Mouse (Mus musculus): Measurements from ENCODE around the gene Hcrtr1.

DNA sequence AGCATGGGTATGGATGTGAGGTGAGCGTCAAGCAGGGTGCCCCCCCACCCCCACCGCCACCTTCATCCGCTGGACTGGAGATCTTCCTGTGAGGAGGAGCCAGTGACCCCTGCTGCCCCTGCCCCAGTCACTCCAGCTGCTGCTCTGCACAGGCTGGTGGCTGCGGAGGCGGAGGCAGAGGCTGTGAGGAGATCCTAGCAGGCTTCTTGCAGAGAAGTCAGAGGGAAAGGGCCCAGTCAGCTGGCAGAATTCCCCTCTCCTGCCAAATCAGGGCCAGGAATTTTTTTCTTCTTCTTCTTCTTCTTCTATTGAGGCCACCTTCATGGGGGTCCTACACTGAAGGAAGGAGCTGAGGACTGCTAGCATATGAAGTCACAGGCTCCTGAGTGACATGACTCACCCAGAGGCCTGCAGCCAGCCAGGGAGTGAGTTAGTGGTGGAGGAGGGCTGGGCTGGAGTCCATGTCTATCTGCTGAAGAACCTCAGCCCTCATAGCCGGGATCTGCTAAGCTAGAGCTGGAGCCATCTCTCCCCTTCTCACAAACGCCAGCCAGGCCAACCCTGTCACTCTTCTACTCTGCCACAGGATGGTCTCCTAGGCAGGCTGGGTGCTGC, 54.7 kb downstream of the Hcrtr1 start:
- TF ChIP-seq CTCF (IDR thresholded peaks at IDR 0.05; ENCODE audit: low read depth, low read length) (no peak), POLR2A (IDR thresholded peaks at IDR 0.05; ENCODE audit: insufficient read depth, low read length) (no peak)

All from ES-Bruce4 (cell line).